Mouse (Mus musculus): ENCODE data around the gene Cachd1. TPM values are rescaled to one million over a fixed set of nuclear protein-coding genes. Genes with fewer than 3 reads are reported as not detected.
A peak's percentile ranks its signal among the peaks of the same experiment; 100 is the strongest.

Cachd1 gene
- polyA plus RNA-seq, 1 experiment from 2014 or later: 12.2 TPM

DNA sequence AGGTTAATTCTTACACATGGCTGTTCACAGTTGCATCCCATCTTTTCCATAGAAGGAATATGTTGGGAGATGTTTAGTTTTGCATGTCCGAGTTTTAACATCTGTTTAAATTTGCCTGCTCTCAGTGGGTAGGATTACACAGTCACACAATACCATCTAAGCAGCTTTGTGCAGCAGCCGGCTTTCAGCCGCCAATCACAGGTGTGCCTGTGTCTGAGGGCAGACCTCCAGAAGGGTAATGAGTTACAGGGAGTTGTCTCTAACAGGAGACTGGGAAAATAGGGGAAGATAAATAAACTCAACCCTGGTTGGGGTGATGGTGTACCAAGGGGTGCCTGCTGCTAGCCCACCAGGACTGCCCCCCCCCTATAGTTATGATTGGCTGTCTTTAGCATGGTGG lies 299.9 kb downstream of the Cachd1 start:
- Histone ChIP-seq H3K9me3 (replicated peaks; ENCODE audit: low read length) (no peaks in the 10 kb centered on the region), H3K27ac (no peak overlapping the region), H3K36me3 (ENCODE audit: insufficient read depth, low read length) (no peaks in the 10 kb centered on the region), H3K9ac (ENCODE audit: low read depth, low read length) (no peak overlapping the region), H3K4me1 (replicated peaks; ENCODE audit: insufficient read depth, low read length) (no peaks in the 10 kb centered on the region), H3K27me3 (ENCODE audit: insufficient read depth, low read length) (no peaks in the 10 kb centered on the region), H3K4me3 (replicated peaks; ENCODE audit: low read depth, low read length) (no peak overlapping the region), H3K4me2 (ENCODE audit: low read length) (no peak overlapping the region)
- ATAC-seq (replicated peaks; ENCODE audit: low FRiP score, low read depth): 0 out of 2 replicates have a peak, but pooled peaks have one; percentile 36
- no peak for DNase-seq (ENCODE audit: low spot score)
- 35% methylated on average over 3 of the region's 3 CpGs for WGBS
- no peak for TF ChIP-seq CTCF (IDR thresholded peaks at IDR 0.05; ENCODE audit: low read depth)

Other genes starting within 250 kb of the Cachd1 start
- gene Gm10577, start 244.0 kb downstream of the Cachd1 start, polyA plus RNA-seq (2015; fragmentation: Nextera tagmentation; extraction: Ambion mirVana): not detected in 2 replicates

Data from kidney, postnatal 0 days (tissue).